Mouse (Mus musculus) left cerebral cortex, adult 18-20 months (tissue): Measurements from ENCODE around the gene Nasp. TPM values are rescaled to one million over a fixed set of nuclear protein-coding genes. Genes with fewer than 3 reads are reported as not detected.
"Not testable (repeated sequence)": the region's sequence is repeated elsewhere in the genome, so short reads cannot be mapped to it uniquely, and the experiment has no call there.

Source experiments
- DNase-seq, 2 experiments: peaks; one replicate each; pipeline ENCODE4 v3.0.0; 2021 to 2022; ENCODE audit warnings: low spot score in 2 of 2, mixed read lengths in 1 of 2
- long read RNA-seq, 2 experiments: library from polyadenylated mRNA; stranded (forward); transcript quantifications; one replicate each; pipeline ENCODE4 v2.0.0; 2021
- total RNA-seq, 2 experiments: library from RNA; stranded (reverse); gene quantifications; 2 replicates each; pipeline ENCODE4 v1.2.3; 2021

Gene Nasp
- total RNA-seq = 10 to 100 TPM; 24.4 to 30.2 TPM
- long read RNA-seq, experiment 1, transcript Nasp-202 (14 exons, 2,118 nt) = major isoform, 5 of 10 reads
- long read RNA-seq, experiment 1, partial matches to known transcripts = 1 of 10 reads
- long read RNA-seq, experiment 1, other reads (novel, unspliced or antisense) = 4 of 10 reads
- long read RNA-seq, experiment 2, partial matches to known transcripts = 2 of 8 reads
- long read RNA-seq, experiment 2, other reads (novel, unspliced or antisense) = 2 of 8 reads

GRCm38 (mm10) chr4:116627722-116628662, at the start of gene Nasp:
Gene Nasp (minus strand): TSS chr4:116627941.
- peak; percentile 72 to 80 for DNase-seq

- no peak for DNase-seq
Observed at GRCm38 (mm10) chr4:116676027-116676426, 48.3 kb upstream of the Nasp start.

- not testable (repeated sequence) for DNase-seq
Observed at GRCm38 (mm10) chr4:116674761-116675160, 47.0 kb upstream of the Nasp start.

GRCm38 (mm10) chr4:116672785-116673184, 45.0 kb upstream of the Nasp start:
- DNase-seq = no peak

- no peak for DNase-seq
Observed at GRCm38 (mm10) chr4:116669291-116669690, 41.5 kb upstream of the Nasp start.

GRCm38 (mm10) chr4:116668145-116668544, 40.4 kb upstream of the Nasp start:
- no peak for DNase-seq

- DNase-seq = no peak
Observed at GRCm38 (mm10) chr4:116666625-116667024, 38.9 kb upstream of the Nasp start.

- no peak for DNase-seq
Observed at GRCm38 (mm10) chr4:116661998-116662397, 34.3 kb upstream of the Nasp start.

GRCm38 (mm10) chr4:116660829-116661228, 33.1 kb upstream of the Nasp start:
- no peak for DNase-seq

- not testable (repeated sequence) for DNase-seq
Observed at GRCm38 (mm10) chr4:116659916-116660315, 32.2 kb upstream of the Nasp start.

GRCm38 (mm10) chr4:116659474-116659873, 31.7 kb upstream of the Nasp start:
- DNase-seq = no peak

GRCm38 (mm10) chr4:116657971-116658370, 30.2 kb upstream of the Nasp start:
- no peak for DNase-seq

- DNase-seq = no peak
Observed at GRCm38 (mm10) chr4:116655658-116656057, 27.9 kb upstream of the Nasp start.

GRCm38 (mm10) chr4:116655100-116655499, 27.4 kb upstream of the Nasp start:
- no peak for DNase-seq

- no peak for DNase-seq
Observed at GRCm38 (mm10) chr4:116653228-116653627, 25.5 kb upstream of the Nasp start.

- no peak for DNase-seq
Observed at GRCm38 (mm10) chr4:116651797-116652135, 24.0 kb upstream of the Nasp start.

GRCm38 (mm10) chr4:116650924-116651796, 23.4 kb upstream of the Nasp start, which contains the start of gene Akr1a1:
Gene Akr1a1 (minus strand): TSS chr4:116651680.
- DNase-seq = peak; percentile 90 to 93

- no peak for DNase-seq
Observed at GRCm38 (mm10) chr4:116650365-116650764, 22.6 kb upstream of the Nasp start.

- no peak for DNase-seq
Observed at GRCm38 (mm10) chr4:116649411-116649810, 21.7 kb upstream of the Nasp start.

GRCm38 (mm10) chr4:116645624-116646023, 17.9 kb upstream of the Nasp start:
- no peak for DNase-seq

- DNase-seq = peak in 1 of 2 experiments; percentile 13
Observed at GRCm38 (mm10) chr4:116644326-116644725, 16.6 kb upstream of the Nasp start.
